Mouse (Mus musculus) heart, embryonic 10.5 days (tissue): ENCODE results near the gene Cs. TPM values are rescaled to one million over a fixed set of nuclear protein-coding genes. Genes with fewer than 3 reads are reported as not detected.
"Not testable (repeated sequence)": the region's sequence is repeated elsewhere in the genome, so short reads cannot be mapped to it uniquely, and the experiment has no call there.

Source experiments
- DNase-seq: peaks from one replicate; pipeline ENCODE4 v3.0.0-alpha.2; 2017; ENCODE audit warnings: low spot score
- H3K27ac ChIP-seq: fragments of 300-500 bp; sonication (generic); 2 replicates; pipeline ENCODE4 v1.5.1; 2016; ENCODE audit warnings: mild to moderate bottlenecking
- H3K27me3 ChIP-seq: fragments of 300-500 bp; sonication (generic); 2 replicates; pipeline ENCODE4 v1.6.1; 2016; ENCODE audit warnings: mild to moderate bottlenecking; ENCODE audit not compliant: poor library complexity, insufficient read depth, severe bottlenecking
- H3K36me3 ChIP-seq: fragments of 300-500 bp; sonication (generic); 2 replicates; pipeline ENCODE4 v1.6.1; 2016; ENCODE audit warnings: mild to moderate bottlenecking, moderate library complexity
- H3K4me1 ChIP-seq: fragments of 300-500 bp; sonication (generic); 2 replicates; pipeline ENCODE4 v1.6.1; 2016; ENCODE audit warnings: mild to moderate bottlenecking
- H3K4me3 ChIP-seq: fragments of 300-500 bp; sonication (generic); 2 replicates; pipeline ENCODE4 v1.5.1; 2016; ENCODE audit warnings: mild to moderate bottlenecking, moderate library complexity
- H3K9me3 ChIP-seq: fragments of 300-500 bp; sonication (generic); 2 replicates; pipeline ENCODE4 v1.6.1; 2016; ENCODE audit warnings: mild to moderate bottlenecking, moderate library complexity
- WGBS: fragments of 180-500 bp; shearing (Covaris S2); methylation state at CpG from one replicate; pipeline ENCODE4 v1.1.7; 2016; 5-methylcytosine and 5-hydroxymethylcytosine counted together
- polyA plus RNA-seq: library from polyadenylated mRNA; unstranded; fragments of >200 nt; fragmentation: Nextera tagmentation; extraction: Ambion mirVana; gene quantifications from 2 replicates; pipeline ENCODE4 v1.2.1, GENCODE M21; 2016

Gene Cs
- polyA plus RNA-seq, 1 experiment from 2014 or later, result 347 TPM

GRCm38 (mm10) chr10:128310902-128311301 lies 26.6 kb upstream of the Cs start:
- H3K27me3 ChIP-seq, result no peaks in the 10 kb centered on the region
- WGBS, result 45% methylated on average over 4 of the region's 4 CpGs
- peaks cover 19% of the 10 kb centered on the region for H3K4me1 ChIP-seq
- peak overlapping the region; percentile 71; the same call in 1 of the 2 replicates for H3K27ac ChIP-seq
- peaks cover 66% of the 10 kb centered on the region for H3K36me3 ChIP-seq
- H3K4me3 ChIP-seq, result peak overlapping the region; percentile 23; the same call in 1 of the 2 replicates
- H3K9me3 ChIP-seq, result no peaks in the 10 kb centered on the region
- no peak for DNase-seq

- no peak overlapping the region for H3K27ac ChIP-seq
- H3K9me3 ChIP-seq, result no peaks in the 10 kb centered on the region
- 87% methylated on average over 8 of the region's 8 CpGs for WGBS
- no peaks in the 10 kb centered on the region for H3K27me3 ChIP-seq
- no peak overlapping the region for H3K4me3 ChIP-seq
- no peak for DNase-seq
- peaks cover 78% of the 10 kb centered on the region for H3K36me3 ChIP-seq
- peaks cover 9% of the 10 kb centered on the region for H3K4me1 ChIP-seq
Observed at GRCm38 (mm10) chr10:128315578-128315977, 22.0 kb upstream of the Cs start.

- peaks cover 10% of the 10 kb centered on the region for H3K4me1 ChIP-seq
- H3K27ac ChIP-seq, result peak overlapping the region; percentile 98
- no peaks in the 10 kb centered on the region for H3K9me3 ChIP-seq
- 59% methylated on average over 12 of the region's 12 CpGs for WGBS
- no peak for DNase-seq
- no peaks in the 10 kb centered on the region for H3K27me3 ChIP-seq
- H3K4me3 ChIP-seq, result peak overlapping the region; percentile 87
- H3K36me3 ChIP-seq, result peaks cover 64% of the 10 kb centered on the region
Observed at GRCm38 (mm10) chr10:128321641-128322040, 15.9 kb upstream of the Cs start.

- Histone ChIP-seq H3K4me1 (peaks cover 10% of the 10 kb centered on the region), H3K27me3 (no peaks in the 10 kb centered on the region), H3K36me3 (peaks cover 67% of the 10 kb centered on the region), H3K27ac (peak within 1 kb of the TSS; percentile 98), H3K4me3 (peak within 1 kb of the TSS; percentile 87), H3K9me3 (no peaks in the 10 kb centered on the region)
- DNase-seq, result peak; percentile 96
- under 1% methylated on average over 40 of the region's 40 CpGs for WGBS
Observed at GRCm38 (mm10) chr10:128322141-128323108, 15.1 kb upstream of the Cs start, which contains the start of gene Cnpy2. Cnpy2 (plus strand) TSS chr10:128322459.

- Histone ChIP-seq H3K27ac (peak overlapping the region; percentile 98), H3K36me3 (peaks cover 66% of the 10 kb centered on the region), H3K27me3 (no peaks in the 10 kb centered on the region), H3K4me1 (peaks cover 10% of the 10 kb centered on the region), H3K4me3 (peak overlapping the region; percentile 87), H3K9me3 (no peaks in the 10 kb centered on the region)
- 79% methylated on average over 8 of the region's 8 CpGs for WGBS
- no peak for DNase-seq
Observed at GRCm38 (mm10) chr10:128323516-128323915, 14.0 kb upstream of the Cs start.

- peaks cover 54% of the 10 kb centered on the region for H3K36me3 ChIP-seq
Observed at GRCm38 (mm10) chr10:128326825-128327224, 10.7 kb upstream of the Cs start.

GRCm38 (mm10) chr10:128327610-128328009 lies 9.9 kb upstream of the Cs start:
- Histone ChIP-seq H3K4me1 (peaks cover 10% of the 10 kb centered on the region), H3K4me3 (no peak overlapping the region), H3K27ac (no peak overlapping the region), H3K27me3 (no peaks in the 10 kb centered on the region), H3K36me3 (peaks cover 54% of the 10 kb centered on the region), H3K9me3 (no peaks in the 10 kb centered on the region)
- WGBS, result 86% methylated on average over 10 of the region's 10 CpGs
- no peak for DNase-seq

More at GRCm38 (mm10) chr10:128326825-128327224, 10.7 kb upstream of the Cs start:
- DNase-seq, result no peak
- H3K27ac ChIP-seq, result no peak overlapping the region
- no peak overlapping the region for H3K4me3 ChIP-seq
- H3K4me1 ChIP-seq, result peaks cover 10% of the 10 kb centered on the region
- H3K9me3 ChIP-seq, result no peaks in the 10 kb centered on the region
- H3K27me3 ChIP-seq, result no peaks in the 10 kb centered on the region
- WGBS, result 90% methylated on average over 8 of the region's 8 CpGs

GRCm38 (mm10) chr10:128332358-128333249 lies 4.9 kb upstream of the Cs start:
- H3K4me3 ChIP-seq, H3K27ac ChIP-seq, H3K27me3 ChIP-seq, DNase-seq, H3K9me3 ChIP-seq: not testable (repeated sequence)
- H3K36me3 ChIP-seq, result peaks cover 22% of the 10 kb centered on the region
- WGBS, result 75% methylated on average over 6 of the region's 6 CpGs
- H3K4me1 ChIP-seq, result peaks cover 18% of the 10 kb centered on the region; the same call in 1 of the 2 replicates

- WGBS, result 5% methylated on average over 4 of the region's 4 CpGs
- H3K27ac ChIP-seq, result peak overlapping the region; percentile 79
- peak; percentile 86 for DNase-seq
Observed at GRCm38 (mm10) chr10:128335582-128335981, 2.0 kb upstream of the Cs start.

GRCm38 (mm10) chr10:128336195-128336594 lies 1.3 kb upstream of the Cs start:
- peaks cover 8% of the 10 kb centered on the region for H3K36me3 ChIP-seq
- no peaks in the 10 kb centered on the region for H3K27me3 ChIP-seq
- no peaks in the 10 kb centered on the region for H3K9me3 ChIP-seq
- peak overlapping the region; percentile 84; the same call in 1 of the 2 replicates for H3K4me3 ChIP-seq
- 86% methylated on average over 3 of the region's 3 CpGs for WGBS
- DNase-seq, result no peak
- H3K4me1 ChIP-seq, result peaks cover 44% of the 10 kb centered on the region
- peak overlapping the region; percentile 79 for H3K27ac ChIP-seq

More at GRCm38 (mm10) chr10:128335582-128335981, 2.0 kb upstream of the Cs start:
- no peaks in the 10 kb centered on the region for H3K9me3 ChIP-seq
- H3K4me3 ChIP-seq, result no peak overlapping the region
- H3K36me3 ChIP-seq, result peaks cover 7% of the 10 kb centered on the region
- H3K4me1 ChIP-seq, result peaks cover 41% of the 10 kb centered on the region
- no peaks in the 10 kb centered on the region for H3K27me3 ChIP-seq

GRCm38 (mm10) chr10:128336597-128336996 lies 937 bp upstream of the Cs start:
- Histone ChIP-seq H3K27ac (peak overlapping the region; percentile 98), H3K27me3 (no peaks in the 10 kb centered on the region), H3K4me3 (peak overlapping the region; percentile 84), H3K9me3 (no peaks in the 10 kb centered on the region), H3K4me1 (peaks cover 47% of the 10 kb centered on the region), H3K36me3 (peaks cover 12% of the 10 kb centered on the region)
- no peak for DNase-seq
- 66% methylated on average over 3 of the region's 3 CpGs for WGBS

- WGBS, result 19% methylated on average over 5 of the region's 5 CpGs
Observed at GRCm38 (mm10) chr10:128338415-128338814, 881 bp downstream of the Cs start.

More at GRCm38 (mm10) chr10:128338415-128338814, 881 bp downstream of the Cs start:
- Histone ChIP-seq H3K27ac (peak overlapping the region; percentile 98), H3K9me3 (no peaks in the 10 kb centered on the region), H3K4me1 (peaks cover 52% of the 10 kb centered on the region), H3K27me3 (no peaks in the 10 kb centered on the region), H3K36me3 (peaks cover 14% of the 10 kb centered on the region), H3K4me3 (peak overlapping the region; percentile 84)
- DNase-seq, result peak; percentile 74
